Mouse (Mus musculus): ENCODE measurements around the gene Gpr183.

Gpr183 gene

GRCm38 (mm10) chr14:121987287-121987686, 22.3 kb upstream of the Gpr183 start:
- DNase-seq = no peak

- DNase-seq = no peak
Observed at GRCm38 (mm10) chr14:121986028-121986427, 21.0 kb upstream of the Gpr183 start.

- no peak for DNase-seq
Observed at GRCm38 (mm10) chr14:121985477-121985876, 20.5 kb upstream of the Gpr183 start.

- no peak for DNase-seq
Observed at GRCm38 (mm10) chr14:121983009-121983933, 18.3 kb upstream of the Gpr183 start.

GRCm38 (mm10) chr14:121981531-121981930, 16.5 kb upstream of the Gpr183 start:
- no peak for DNase-seq

GRCm38 (mm10) chr14:121973114-121973513, 8.1 kb upstream of the Gpr183 start:
- DNase-seq = no peak

GRCm38 (mm10) chr14:121970402-121970801, 5.4 kb upstream of the Gpr183 start:
- DNase-seq = no peak

GRCm38 (mm10) chr14:121967095-121967494, 2.1 kb upstream of the Gpr183 start:
- DNase-seq = no peak

- DNase-seq = no peak
Observed at GRCm38 (mm10) chr14:121965461-121965860, 466 bp upstream of the Gpr183 start.

- DNase-seq = no peak
Observed at GRCm38 (mm10) chr14:121963942-121964335, 1.1 kb downstream of the Gpr183 start.

- DNase-seq = no peak
Observed at GRCm38 (mm10) chr14:121963251-121963941, 1.6 kb downstream of the Gpr183 start.

GRCm38 (mm10) chr14:121962128-121962890, 2.7 kb downstream of the Gpr183 start:
- no peak for DNase-seq

- DNase-seq = no peak
Observed at GRCm38 (mm10) chr14:121961496-121962127, 3.4 kb downstream of the Gpr183 start.

- DNase-seq = no peak
Observed at GRCm38 (mm10) chr14:121960997-121961396, 4.0 kb downstream of the Gpr183 start.

- no peak for DNase-seq
Observed at GRCm38 (mm10) chr14:121960531-121960930, 4.5 kb downstream of the Gpr183 start.

GRCm38 (mm10) chr14:121960031-121960430, 5.0 kb downstream of the Gpr183 start:
- no peak for DNase-seq

- DNase-seq = no peak
Observed at GRCm38 (mm10) chr14:121959538-121959980, 5.4 kb downstream of the Gpr183 start.

- DNase-seq = no peak
Observed at GRCm38 (mm10) chr14:121958751-121959537, 6.1 kb downstream of the Gpr183 start.

GRCm38 (mm10) chr14:121958041-121958750, 6.8 kb downstream of the Gpr183 start:
- DNase-seq = no peak

- no peak for DNase-seq
Observed at GRCm38 (mm10) chr14:121957176-121957871, 7.7 kb downstream of the Gpr183 start.

All from thymus, postnatal 25 days (tissue).